Mouse (Mus musculus): ENCODE results near the gene Myo15b.

DNA sequence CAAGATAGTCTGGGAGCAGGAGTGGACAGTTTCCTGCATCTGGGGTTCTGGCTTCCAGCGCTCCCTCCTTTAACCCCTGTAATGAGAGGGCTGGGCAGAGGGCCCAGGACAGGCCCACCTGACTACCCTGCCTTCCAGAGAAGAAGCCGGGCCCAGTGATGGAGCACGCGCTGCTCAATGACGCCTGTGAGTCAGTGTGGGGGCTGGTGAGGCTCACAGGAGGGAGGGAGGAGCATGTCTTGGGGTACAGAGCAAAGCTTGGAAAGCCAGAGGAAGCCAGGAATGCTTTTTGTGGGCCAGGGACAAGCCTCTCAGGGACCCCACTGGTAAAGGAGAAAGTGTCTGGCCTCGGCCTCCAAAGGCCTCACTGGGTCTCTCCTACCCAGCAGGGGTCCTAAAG is 3.5 kb upstream of the Myo15b start:
- TF ChIP-seq POLR2A (IDR thresholded peaks at IDR 0.05; ENCODE audit: control insufficient read depth, low read depth, low read length), result no peak
- TF ChIP-seq CTCF (IDR thresholded peaks at IDR 0.05; ENCODE audit: control insufficient read depth, insufficient read depth, insufficient replicate concordance, low read depth, low read length), result no peak
